Mouse (Mus musculus): ENCODE measurements around the gene Fbxo6. TPM values are rescaled to one million over a fixed set of nuclear protein-coding genes. Genes with fewer than 3 reads are reported as not detected.
"Not testable (repeated sequence)": the region's sequence is repeated elsewhere in the genome, so short reads cannot be mapped to it uniquely, and the experiment has no call there.

The Fbxo6 gene
- polyA plus RNA-seq, 1 experiment: 89.7 TPM

DNA sequence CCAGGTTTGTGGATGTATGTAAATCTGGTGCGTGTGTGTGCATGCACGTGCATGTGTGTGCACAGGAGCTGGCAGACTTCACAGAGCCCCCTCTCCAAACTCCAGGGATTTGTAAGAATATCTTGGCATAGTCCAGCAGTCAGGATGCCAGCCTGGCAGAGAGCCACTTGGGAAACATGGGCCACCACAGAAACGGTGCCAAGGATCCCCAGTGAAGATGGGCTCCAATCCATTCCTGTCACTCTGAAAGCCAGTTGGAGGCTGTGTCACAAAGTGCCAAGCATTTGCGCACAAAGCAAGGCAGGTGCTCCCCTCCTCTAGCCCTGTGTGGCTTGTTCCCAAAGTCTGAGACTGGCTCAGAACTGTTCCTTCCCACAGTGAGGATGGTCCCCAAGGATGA, 30.6 kb downstream of the Fbxo6 start:
- no peak overlapping the region for H3K4me3 ChIP-seq
- no peak overlapping the region for H3K4me2 ChIP-seq (ENCODE audit: low read depth)
- no peaks in the 10 kb centered on the region for H3K79me2 ChIP-seq (ENCODE audit: control insufficient read depth, insufficient read depth)
- H3K36me3 ChIP-seq (ENCODE audit: control insufficient read depth, insufficient read depth): no peaks in the 10 kb centered on the region
- no peaks in the 10 kb centered on the region for H3K27me3 ChIP-seq (ENCODE audit: control insufficient read depth, insufficient read depth, insufficient read length)
- no peak overlapping the region for H3ac ChIP-seq (ENCODE audit: control insufficient read depth, insufficient read length)
- TF ChIP-seq MAX (IDR thresholded peaks at IDR 0.05; ENCODE audit: low read depth): no peak
- no peak for TF ChIP-seq TCF3 (IDR thresholded peaks at IDR 0.05; ENCODE audit: insufficient read length, low read depth)
- TF ChIP-seq REST (IDR thresholded peaks at IDR 0.05; ENCODE audit: insufficient read depth, insufficient read length): no peak
- no peak for TF ChIP-seq CEBPB (IDR thresholded peaks at IDR 0.05; ENCODE audit: insufficient read depth, poor library complexity, severe bottlenecking)

DNA sequence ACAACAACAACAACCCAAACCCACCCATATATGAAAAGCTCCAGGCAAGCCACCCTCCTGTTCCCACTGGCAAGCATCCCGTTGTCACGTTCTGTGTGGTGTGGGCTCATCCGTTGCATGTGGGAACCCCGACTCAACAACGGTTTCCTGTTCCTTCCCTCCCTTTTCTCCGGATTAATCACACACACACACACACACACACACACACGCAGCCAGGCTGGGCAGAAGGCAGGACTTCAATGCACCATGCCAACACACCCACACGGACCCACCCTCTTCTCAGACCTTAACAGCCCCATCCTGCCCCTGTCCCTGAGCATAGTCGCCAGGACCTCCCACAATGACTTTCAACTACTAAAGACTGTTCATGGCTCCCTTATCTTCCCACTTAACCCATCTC, 31.4 kb downstream of the Fbxo6 start:
- H3K4me2 ChIP-seq (ENCODE audit: low read depth): no peak overlapping the region
- no peak overlapping the region for H3ac ChIP-seq (ENCODE audit: control insufficient read depth, insufficient read length)
- TF ChIP-seq CEBPB (IDR thresholded peaks at IDR 0.05; ENCODE audit: insufficient read depth, poor library complexity, severe bottlenecking): no peak
- TF ChIP-seq POLR2A (IDR thresholded peaks at IDR 0.05; ENCODE audit: insufficient read length, low read depth): no peak
- no peak for TF ChIP-seq TCF3 (IDR thresholded peaks at IDR 0.05; ENCODE audit: insufficient read length, low read depth)
- no peak for TF ChIP-seq USF1 (IDR thresholded peaks at IDR 0.05; ENCODE audit: low read depth)
- no peak for TF ChIP-seq REST (IDR thresholded peaks at IDR 0.05; ENCODE audit: insufficient read depth, insufficient read length)
- TF ChIP-seq E2F4 (IDR thresholded peaks at IDR 0.05; ENCODE audit: insufficient read depth): no peak
- TF ChIP-seq TCF12 (IDR thresholded peaks at IDR 0.05; ENCODE audit: insufficient read depth, poor library complexity, severe bottlenecking): no peak
- TF ChIP-seq POLR2AphosphoS2 (IDR thresholded peaks at IDR 0.05; ENCODE audit: insufficient read length, low read depth): no peak
- TF ChIP-seq MAX (IDR thresholded peaks at IDR 0.05; ENCODE audit: low read depth): no peak
- TF ChIP-seq MYOG (IDR thresholded peaks at IDR 0.05; ENCODE audit: control insufficient read depth in 1 of 3, insufficient read depth in 1 of 3, insufficient read length in 2 of 3, low read depth in 2 of 3): no peak
- TF ChIP-seq SRF (IDR thresholded peaks at IDR 0.05; ENCODE audit: control insufficient read depth, insufficient read length, low read depth): no peak
- TF ChIP-seq MYOD1 (IDR thresholded peaks at IDR 0.05; ENCODE audit: control insufficient read depth in 1 of 3, insufficient read length in 2 of 3, low read depth in 2 of 3): no peak
- H3K4me3 ChIP-seq: no peak overlapping the region
- H3K79me2 ChIP-seq (ENCODE audit: control insufficient read depth, insufficient read depth): no peaks in the 10 kb centered on the region
- no peaks in the 10 kb centered on the region for H3K27me3 ChIP-seq (ENCODE audit: control insufficient read depth, insufficient read depth, insufficient read length)
- H3K36me3 ChIP-seq (ENCODE audit: control insufficient read depth, insufficient read depth): no peaks in the 10 kb centered on the region

DNA sequence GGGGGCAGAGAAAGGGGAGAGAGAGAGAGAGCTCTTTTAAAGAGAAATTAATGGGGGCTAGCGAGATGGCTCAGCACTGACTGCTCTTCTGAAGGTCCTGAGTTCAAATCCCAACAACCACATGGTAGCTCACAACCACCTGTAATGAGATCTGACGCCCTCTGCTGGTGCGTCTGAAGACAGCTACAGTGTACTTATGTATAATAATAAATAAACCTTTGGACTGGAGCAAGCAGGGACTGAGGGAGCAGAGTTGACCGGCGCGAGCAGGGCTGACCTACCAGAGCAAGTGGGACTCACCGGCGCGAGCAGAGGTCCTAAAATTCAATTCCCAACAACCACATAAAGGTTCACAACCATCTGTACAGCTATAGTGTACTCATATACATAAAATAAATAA, 32.4 kb downstream of the Fbxo6 start:
- not testable (repeated sequence) for H3K27me3 ChIP-seq (ENCODE audit: control insufficient read depth, insufficient read depth, insufficient read length)

DNA sequence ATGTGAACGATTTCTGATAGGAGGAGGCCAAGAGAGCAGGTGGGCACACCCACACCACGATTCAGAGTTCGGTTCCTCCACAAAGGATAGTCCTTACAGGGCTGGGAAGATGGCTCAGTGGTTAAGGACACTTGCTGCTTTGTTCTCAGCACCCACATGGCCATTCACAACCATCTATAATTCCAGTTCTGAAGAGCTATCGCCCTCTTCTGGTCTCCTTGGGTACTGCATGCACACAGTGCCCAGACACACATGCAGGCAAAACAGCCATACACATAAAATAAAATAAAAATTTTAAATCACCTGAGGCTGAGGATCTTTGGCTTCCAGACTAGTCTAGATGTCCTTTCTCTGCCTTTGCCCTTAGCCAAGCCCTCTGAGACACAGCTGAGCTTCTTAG, 34.5 kb downstream of the Fbxo6 start:
- TF ChIP-seq TCF12 (IDR thresholded peaks at IDR 0.05; ENCODE audit: insufficient read depth, poor library complexity, severe bottlenecking) (no peak), E2F4 (IDR thresholded peaks at IDR 0.05; ENCODE audit: insufficient read depth) (no peak), MYOD1 (IDR thresholded peaks at IDR 0.05; ENCODE audit: control insufficient read depth in 1 of 3, insufficient read length in 2 of 3, low read depth in 2 of 3) (no peak), POLR2A (IDR thresholded peaks at IDR 0.05; ENCODE audit: insufficient read length, low read depth) (no peak), SRF (IDR thresholded peaks at IDR 0.05; ENCODE audit: control insufficient read depth, insufficient read length, low read depth) (no peak), USF1 (IDR thresholded peaks at IDR 0.05; ENCODE audit: low read depth) (no peak), POLR2AphosphoS2 (IDR thresholded peaks at IDR 0.05; ENCODE audit: insufficient read length, low read depth) (no peak), CEBPB (IDR thresholded peaks at IDR 0.05; ENCODE audit: insufficient read depth, poor library complexity, severe bottlenecking) (no peak), MAX (IDR thresholded peaks at IDR 0.05; ENCODE audit: low read depth) (no peak), REST (IDR thresholded peaks at IDR 0.05; ENCODE audit: insufficient read depth, insufficient read length) (no peak), TCF3 (IDR thresholded peaks at IDR 0.05; ENCODE audit: insufficient read length, low read depth) (no peak), MYOG (IDR thresholded peaks at IDR 0.05; ENCODE audit: control insufficient read depth in 1 of 3, insufficient read depth in 1 of 3, insufficient read length in 2 of 3, low read depth in 2 of 3) (no peak)
- Histone ChIP-seq H3K36me3 (ENCODE audit: control insufficient read depth, insufficient read depth) (no peaks in the 10 kb centered on the region), H3K79me2 (ENCODE audit: control insufficient read depth, insufficient read depth) (no peaks in the 10 kb centered on the region), H3ac (ENCODE audit: control insufficient read depth, insufficient read length) (no peak overlapping the region), H3K4me2 (ENCODE audit: low read depth) (no peak overlapping the region), H3K4me3 (no peak overlapping the region), H3K27me3 (ENCODE audit: control insufficient read depth, insufficient read depth, insufficient read length) (peaks cover 6% of the 10 kb centered on the region)

More for the DNA sequence above, 32.4 kb downstream of the Fbxo6 start:
- not testable (repeated sequence) for H3K4me2 ChIP-seq (ENCODE audit: low read depth); H3K4me3 ChIP-seq; H3K79me2 ChIP-seq (ENCODE audit: control insufficient read depth, insufficient read depth); H3ac ChIP-seq (ENCODE audit: control insufficient read depth, insufficient read length); H3K36me3 ChIP-seq (ENCODE audit: control insufficient read depth, insufficient read depth)

DNA sequence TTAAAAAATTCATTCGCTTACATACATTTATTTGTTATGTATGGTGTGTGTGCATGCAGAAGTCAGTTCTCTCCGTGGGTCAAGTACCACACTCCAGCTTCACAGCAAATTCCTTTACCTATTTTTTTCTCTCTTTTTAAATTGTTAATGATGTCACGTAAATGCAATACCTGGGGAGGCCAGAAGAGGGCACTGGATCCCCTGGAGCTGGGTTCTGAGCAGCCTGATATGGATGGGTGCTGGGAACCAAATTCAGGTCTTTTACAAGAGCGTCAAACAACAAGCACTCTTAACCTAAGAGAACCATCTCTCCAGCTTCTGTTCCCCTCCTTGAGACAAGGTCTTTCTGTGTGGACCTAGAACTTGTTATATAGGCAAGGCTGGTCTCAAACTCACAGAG, 35.3 kb downstream of the Fbxo6 start:
- Histone ChIP-seq H3K4me3 (no peak overlapping the region), H3K79me2 (ENCODE audit: control insufficient read depth, insufficient read depth) (no peaks in the 10 kb centered on the region), H3K36me3 (ENCODE audit: control insufficient read depth, insufficient read depth) (no peaks in the 10 kb centered on the region), H3K27me3 (ENCODE audit: control insufficient read depth, insufficient read depth, insufficient read length) (peaks cover 6% of the 10 kb centered on the region), H3ac (ENCODE audit: control insufficient read depth, insufficient read length) (no peak overlapping the region), H3K4me2 (ENCODE audit: low read depth) (no peak overlapping the region)
- TF ChIP-seq TCF3 (IDR thresholded peaks at IDR 0.05; ENCODE audit: insufficient read length, low read depth): no peak

DNA sequence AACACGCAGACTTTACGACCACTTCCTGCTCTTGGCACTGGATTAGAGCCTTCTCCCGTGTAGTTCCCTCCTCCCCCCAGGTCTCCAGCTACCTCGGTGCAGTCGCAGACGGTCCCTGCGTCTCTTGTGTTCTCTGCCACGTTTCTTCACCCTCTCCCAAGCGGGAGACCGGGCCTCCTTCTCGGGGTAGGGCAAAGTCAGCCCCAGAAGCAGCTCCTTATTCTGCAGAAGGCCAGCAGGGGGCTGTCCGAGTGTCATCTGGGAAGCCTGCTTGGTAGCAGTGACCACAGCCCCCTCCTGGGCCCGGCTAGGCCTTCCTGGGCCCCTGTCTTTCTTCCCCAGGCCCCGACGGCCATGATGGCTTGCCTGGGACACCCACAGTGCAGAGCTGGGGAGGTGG, 36.5 kb downstream of the Fbxo6 start:
- TF ChIP-seq E2F4 (IDR thresholded peaks at IDR 0.05; ENCODE audit: insufficient read depth): no peak
- TF ChIP-seq MYOG (IDR thresholded peaks at IDR 0.05; ENCODE audit: control insufficient read depth in 1 of 3, insufficient read depth in 1 of 3, insufficient read length in 2 of 3, low read depth in 2 of 3): no peak
- no peak for TF ChIP-seq USF1 (IDR thresholded peaks at IDR 0.05; ENCODE audit: low read depth)
- no peak for TF ChIP-seq POLR2A (IDR thresholded peaks at IDR 0.05; ENCODE audit: insufficient read length, low read depth)
- Histone ChIP-seq H3K4me3 (no peak overlapping the region), H3K27me3 (ENCODE audit: control insufficient read depth, insufficient read depth, insufficient read length) (peaks cover 6% of the 10 kb centered on the region), H3K79me2 (ENCODE audit: control insufficient read depth, insufficient read depth) (no peaks in the 10 kb centered on the region), H3K36me3 (ENCODE audit: control insufficient read depth, insufficient read depth) (no peaks in the 10 kb centered on the region), H3K4me2 (ENCODE audit: low read depth) (peak overlapping the region; percentile 38), H3ac (ENCODE audit: control insufficient read depth, insufficient read length) (no peak overlapping the region)

Data from myocyte (in vitro differentiated cells).